Mouse (Mus musculus): ENCODE measurements at regions not wholly inside any gene's neighbourhood (a gene's known extent, or its start where the extent isn't known, plus 50 kb on each side); places are given as distances from the start of the nearest gene placed in this dataset.

DNA sequence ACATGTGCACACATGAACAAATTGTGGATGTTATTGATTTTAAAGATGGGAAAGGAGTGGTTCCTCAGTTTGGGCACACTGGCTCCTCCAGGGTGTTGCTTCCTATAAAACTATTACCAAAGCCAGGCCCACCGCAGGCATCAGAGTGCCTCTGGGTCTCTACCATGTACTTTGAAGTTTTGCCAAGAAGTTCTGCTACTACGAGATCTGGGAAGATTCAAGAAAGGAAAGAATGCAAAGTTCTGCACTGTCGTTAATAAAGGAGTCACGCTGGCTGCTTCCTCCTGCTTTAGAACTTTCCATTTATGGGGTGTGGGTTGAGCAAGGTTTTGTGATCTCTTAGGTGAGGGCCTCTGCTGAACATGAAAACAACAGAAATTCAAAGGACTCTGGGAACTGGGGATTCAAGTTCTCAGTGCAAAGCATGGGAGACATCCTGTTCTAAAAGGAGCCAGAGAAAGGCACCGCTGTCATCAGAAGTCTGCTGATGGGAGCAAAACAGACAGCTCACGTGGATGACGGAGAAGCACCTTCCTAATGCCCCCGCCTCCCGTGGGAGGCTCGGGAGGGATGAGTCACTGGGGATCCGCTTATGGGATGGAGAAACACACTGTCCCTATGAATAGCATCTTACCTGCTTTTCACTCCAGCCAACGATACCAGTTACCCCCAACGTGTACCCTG is 394.6 kb upstream of the Kazn start:
- DNase-seq = no peak

DNA sequence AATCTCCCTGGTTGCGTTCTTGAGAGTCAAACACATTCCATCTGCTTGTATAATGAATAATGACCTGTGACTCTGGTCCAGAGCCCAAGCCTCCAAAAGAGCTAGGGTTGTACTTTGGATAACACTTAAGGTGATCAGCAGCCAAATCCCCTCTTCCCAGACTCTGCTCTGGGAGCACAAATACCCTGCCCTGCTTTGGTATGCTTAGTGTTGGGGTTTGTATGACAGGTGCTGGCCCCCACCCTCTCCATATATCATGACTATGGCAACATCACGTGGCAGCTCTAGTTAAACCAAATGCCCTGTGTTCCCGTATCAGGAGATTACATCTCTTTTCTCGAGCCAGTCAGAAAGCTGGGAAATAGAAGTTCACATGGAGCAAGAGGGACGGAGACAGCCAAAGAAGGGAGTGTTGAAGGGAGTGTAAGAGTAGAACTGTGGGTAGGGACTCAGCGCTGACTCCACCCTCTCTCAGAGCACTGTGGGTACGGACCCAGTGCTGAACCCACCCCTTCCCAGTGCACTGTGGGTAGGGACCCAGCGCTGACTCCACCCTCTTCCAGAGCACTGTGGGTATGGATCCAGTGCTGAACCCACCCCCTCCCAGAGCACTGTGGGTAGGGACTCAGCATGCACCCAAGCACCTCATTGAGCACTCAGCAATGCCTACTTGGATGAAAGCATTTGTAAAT is 387.4 kb upstream of the Kazn start:
- DNase-seq = no peak

DNA sequence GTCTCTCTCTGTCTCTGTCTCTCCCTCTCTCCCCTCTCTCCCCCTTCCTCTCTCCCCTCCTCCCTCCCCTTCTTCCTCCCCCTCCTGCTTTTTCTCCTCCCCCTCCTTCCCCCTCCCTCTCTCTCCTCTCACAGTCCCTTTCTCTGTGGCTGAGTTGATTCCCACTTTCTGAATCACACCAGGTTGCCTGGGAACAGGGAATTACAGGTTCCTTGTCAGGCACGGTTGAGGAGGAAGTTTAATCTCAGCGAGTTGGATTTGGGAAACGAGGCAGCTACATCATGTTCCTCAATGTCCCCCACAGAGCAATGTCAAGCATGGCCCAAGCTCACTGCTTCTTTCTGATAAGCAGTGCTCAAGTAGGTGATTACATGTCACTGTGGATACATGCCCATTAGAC is 386.3 kb upstream of the Kazn start:
- no peak for DNase-seq

DNA sequence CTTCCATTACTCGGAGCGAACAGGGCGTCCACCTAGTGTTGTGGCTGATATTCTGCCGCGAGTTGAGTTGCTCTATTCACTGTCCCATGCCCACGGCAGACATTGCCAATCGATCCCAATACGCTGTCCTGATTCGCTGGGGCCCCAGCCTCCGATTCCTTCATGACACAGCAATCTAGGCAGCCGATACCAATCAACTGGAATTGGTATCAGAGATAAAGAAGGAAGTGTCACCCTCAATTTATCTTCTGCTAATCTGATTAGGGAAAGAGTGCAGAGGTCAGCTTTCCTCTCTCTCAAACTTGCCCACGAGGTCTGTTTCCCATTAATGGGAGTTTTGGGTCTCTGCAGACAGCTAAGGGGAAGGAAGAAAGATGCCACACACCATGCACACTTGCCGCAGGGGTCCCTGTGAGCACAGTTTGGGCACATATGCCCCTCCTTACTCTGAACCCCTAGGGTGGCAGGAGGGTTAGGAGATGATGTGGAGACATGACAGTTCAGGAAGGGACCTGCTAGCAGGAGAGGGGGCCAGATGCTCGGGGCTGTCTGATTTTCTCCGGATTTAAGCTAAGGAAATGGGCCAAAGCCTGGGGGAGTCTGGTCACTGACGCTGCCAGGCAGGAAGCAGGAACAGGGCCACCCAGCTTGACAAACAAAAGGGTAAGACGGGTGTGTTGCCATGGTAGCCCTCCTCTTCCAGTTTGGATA is 383.1 kb upstream of the Kazn start:
- no peak for DNase-seq

DNA sequence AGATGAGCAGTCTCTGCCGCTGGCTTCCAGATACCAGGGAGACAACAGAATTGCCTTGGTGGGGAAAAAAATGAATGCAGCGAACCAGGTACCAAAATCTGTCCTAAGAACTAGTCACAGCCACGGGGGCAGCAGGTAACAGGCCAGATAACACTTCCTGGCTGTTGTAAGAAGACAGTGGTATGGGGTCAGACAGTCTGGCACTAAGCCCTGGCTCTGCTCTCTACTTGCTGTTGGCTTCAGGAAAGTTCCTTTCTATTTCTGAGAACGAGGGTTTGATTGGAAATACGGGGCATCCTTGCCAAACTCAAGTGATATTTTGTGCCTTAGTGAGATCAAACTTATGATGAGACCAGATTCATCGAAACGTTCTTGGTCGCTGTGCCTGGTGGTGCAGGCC is 380.2 kb upstream of the Kazn start:
- no peak for DNase-seq

DNA sequence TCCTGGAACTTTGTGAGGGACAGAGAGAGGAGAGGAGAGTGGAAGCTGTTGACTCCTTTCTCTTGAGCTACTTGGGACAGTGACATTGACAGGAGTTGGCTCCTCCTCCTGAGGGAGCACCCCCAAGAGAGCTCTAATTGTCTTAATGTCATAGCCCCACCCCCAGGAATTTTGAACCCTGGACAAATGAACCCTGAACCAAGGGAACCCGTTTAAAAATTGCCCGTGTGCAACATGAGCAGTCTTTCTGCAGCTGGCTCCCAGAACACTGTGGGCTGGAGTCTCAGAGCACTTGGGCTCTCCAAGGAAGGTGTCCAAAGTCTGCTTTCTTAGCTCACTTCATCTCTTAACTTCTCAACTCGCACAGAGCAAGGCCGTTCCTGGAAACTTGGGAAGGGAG is 379.6 kb upstream of the Kazn start:
- DNase-seq = peak; percentile 34 to 40

DNA sequence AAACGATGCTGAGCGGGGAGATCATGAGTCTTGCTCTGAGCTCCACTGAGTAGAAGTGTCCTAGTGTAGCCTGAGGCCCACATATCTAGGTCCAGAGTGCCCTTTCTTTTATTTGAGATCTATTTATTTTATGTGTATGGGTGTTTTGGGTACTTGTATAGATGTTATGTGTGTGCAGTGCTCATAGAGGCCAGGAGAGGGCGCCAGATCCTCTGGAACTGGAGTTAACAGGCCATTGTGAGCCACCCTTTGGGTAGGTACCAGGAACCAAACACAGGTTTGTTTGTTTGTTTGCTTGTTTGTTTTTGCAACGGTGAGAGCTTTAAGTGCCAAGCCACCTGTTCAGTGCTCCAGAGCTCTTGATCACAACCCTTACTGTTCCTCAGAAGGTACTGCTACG is 378.5 kb upstream of the Kazn start:
- DNase-seq = peak in 1 of 2 experiments; percentile 45

DNA sequence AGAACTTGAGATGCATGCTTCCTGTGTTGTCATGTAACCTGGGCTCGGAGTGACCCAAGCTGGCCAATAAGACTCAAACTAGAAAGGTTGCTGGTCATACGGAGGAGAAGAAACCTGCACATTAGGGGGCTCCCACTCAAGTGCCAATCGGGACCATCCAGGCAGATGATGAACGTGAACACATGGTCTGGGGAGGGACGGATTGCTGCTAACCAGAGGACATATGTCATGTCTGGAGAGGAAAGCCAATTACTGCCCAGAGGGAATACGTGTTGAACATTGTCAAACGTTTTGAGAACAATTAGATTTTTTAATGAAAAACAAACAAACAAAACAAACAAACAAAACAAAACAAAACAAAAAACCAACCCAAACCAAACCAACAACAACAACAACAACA is 377.7 kb upstream of the Kazn start:
- DNase-seq = no peak

DNA sequence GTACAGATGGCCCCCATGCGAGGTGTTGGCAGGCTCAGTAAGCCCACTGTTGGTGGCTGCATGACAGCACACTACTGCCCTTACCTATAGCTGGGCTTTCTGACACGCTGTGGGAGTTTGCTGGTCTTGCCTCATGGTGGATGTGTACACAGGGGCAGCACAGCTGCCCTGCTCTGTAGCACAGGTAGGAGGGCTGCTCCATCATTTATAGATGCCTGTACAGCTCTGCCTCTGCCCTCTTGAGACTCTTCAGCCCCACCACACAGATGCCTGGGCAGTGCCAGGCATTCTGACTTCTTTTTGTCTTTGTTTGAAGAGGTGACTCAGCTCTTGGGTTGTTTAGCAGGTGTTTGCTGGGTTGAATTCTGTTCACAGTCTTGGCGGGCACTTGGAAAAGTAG is 365.9 kb upstream of the Kazn start:
- DNase-seq = no peak

DNA sequence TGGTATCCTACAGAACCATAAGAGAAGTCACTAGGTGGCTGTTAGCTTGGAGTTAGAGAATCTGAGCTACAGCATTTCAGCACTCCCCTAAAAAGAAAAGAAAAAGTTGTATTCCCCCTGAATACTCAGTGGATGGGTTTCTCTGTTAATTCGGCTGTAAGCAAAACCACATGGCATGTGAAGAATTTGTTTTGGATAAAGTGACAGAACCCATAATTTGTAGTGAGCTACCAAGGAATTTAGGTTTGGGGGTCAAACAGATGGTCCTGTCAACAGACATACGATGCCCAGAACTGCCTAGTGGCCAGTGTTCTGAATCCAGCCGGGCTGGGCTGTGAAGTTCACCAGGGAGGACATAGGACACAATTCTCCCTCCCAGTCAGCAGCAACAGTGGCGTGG is 358.0 kb upstream of the Kazn start:
- DNase-seq = no peak

DNA sequence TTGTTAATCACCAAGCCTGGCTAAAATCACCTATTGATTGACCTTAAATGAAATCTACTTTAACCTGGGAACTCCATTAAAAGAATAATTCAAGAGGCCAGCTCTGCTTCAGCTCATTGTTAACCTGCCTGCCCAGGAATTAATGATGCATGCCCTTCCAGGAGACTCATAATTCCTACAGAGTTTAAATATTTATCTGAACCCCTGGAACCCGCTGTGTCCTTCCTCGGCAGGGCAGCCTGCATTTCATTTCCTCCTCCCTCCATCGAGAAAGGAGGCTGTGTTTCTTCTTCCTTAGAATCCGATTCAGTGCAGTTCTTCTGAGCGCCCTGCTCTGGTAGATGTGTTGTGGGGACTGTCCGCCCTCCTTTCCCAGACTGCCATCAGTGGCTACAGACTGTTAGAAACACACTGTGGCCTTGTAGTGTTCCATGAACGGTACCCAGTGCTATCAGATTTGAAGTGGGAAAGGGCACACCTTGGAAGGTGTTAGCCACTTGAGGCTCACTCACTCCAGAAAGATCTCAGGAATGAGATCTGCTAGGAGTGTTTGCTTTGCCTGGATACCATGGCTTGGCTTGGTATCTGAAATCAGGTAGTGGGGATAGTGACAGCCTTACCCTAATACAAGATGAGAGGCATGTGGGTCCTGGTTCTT is 350.0 kb upstream of the Kazn start:
- DNase-seq = peak; percentile 4 to 23

DNA sequence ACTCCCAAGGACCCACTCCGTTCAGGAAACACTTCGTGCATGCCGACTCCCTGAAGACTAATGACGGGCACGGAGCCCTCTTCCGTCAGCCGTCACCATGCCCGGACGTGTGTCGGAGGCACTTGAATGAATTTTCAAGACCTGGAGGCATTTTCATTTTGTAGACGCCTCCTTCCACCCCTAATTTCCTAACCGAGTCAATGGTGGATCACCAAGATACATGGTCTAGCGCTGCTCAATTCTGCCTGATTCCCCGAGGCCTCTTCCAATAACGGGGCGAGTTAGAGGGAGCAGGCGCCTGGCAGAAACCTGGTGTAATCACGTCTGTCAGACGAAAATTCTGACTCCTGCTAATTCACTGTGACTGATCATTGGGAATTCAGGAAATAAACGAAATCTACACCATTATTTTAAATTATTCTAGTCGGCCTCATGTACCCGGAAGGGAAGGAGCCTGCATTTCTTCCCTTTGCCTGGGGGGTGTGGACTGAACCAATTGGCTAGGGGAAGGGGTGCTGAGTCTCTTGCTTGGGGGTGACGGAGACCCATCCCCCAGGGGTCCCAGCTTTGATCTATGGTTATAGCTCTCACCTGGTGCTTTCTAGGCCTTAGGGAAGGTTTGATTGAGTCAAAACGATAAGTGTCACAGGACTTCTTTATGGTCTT is 349.4 kb upstream of the Kazn start:
- DNase-seq = peak in 1 of 2 experiments; percentile 7

DNA sequence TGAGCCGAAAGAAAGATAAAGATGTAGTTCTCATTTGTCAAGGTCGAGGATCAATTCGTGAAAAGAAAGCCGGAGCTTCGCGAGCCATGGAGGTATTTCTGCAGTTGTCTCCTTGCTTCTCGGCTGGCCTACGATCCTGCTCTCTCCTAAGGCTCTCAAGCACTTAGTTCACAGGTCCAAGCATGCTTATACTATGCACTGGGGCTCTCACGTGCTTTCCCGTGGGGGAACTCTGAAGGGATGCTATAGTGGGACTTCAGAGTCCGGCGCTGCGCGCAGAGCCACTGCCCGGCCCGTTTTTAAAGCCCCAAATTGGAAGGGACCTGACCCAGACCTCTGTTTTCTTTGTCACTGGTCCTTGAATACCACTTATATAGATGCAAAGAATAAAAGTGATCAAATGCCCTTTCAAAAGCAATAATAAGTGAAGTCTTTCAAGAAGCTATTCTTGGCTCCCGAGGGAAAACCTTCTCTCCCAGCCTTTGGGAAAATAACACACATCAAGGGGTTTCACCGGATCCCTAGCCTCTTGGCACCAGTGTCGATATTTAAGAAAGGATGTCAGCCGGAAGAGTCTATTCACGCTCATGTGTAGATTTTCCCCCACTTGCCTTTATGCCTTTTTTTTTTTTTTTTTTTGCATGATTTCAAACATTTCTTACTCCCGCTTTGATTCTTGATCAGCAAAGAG is 348.3 kb upstream of the Kazn start:
- no peak for DNase-seq

DNA sequence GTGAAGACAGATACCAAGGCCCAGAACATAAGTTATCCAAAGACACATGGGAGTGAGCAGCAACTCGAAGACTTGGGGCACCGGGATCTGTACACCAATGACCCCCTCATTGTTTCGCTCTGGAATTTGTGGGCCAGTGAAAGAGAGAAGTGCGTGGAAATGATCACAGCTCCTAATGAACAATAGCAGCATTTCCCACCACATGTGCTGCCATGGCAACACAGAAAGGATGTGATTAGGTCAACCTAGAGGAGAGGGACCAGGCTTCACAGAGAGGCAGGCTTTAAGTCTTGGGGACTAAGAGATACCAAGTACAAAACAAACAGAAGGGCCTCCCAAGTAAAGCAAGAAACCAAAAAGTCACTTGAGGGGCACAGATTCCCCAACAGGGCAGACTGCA is 339.3 kb upstream of the Kazn start:
- no peak for DNase-seq

DNA sequence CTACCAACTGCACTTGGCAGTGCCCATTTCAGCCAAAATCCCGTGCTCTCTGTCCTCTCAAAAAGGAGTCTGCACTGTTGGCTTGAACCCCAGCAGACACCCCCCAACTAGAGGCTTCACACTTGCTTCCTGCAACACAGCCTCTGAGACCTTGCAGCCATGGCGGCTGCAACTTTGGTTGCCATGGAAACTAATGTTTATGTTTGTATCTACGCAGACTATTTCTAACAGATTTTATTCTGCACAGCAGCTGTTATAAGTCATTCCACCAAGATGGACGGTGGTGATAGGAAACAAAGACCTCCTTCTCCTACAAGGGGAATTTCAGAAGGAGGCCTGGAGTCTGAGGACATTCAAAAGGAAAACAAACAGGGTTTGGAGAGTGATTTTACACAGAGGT is 338.3 kb upstream of the Kazn start:
- DNase-seq = no peak

DNA sequence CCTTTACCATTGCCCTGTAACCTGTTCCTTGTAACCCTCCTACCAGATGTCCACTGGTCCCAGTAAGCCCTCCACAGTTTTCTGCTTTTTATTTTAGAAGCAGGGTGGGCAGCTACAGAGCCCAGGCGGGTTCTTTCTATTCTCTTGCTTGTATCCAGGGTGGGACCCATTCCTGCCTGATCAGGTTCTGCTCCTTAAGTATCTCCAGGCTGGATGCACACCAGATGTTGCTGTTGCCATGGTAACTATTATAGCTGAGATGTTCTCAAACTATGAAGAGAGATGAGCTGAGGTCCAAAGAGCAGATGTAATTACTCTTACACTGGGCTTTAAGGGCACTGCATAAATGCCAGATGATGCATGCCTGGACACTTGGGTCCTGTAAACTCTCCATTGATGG is 335.3 kb upstream of the Kazn start:
- no peak for DNase-seq

DNA sequence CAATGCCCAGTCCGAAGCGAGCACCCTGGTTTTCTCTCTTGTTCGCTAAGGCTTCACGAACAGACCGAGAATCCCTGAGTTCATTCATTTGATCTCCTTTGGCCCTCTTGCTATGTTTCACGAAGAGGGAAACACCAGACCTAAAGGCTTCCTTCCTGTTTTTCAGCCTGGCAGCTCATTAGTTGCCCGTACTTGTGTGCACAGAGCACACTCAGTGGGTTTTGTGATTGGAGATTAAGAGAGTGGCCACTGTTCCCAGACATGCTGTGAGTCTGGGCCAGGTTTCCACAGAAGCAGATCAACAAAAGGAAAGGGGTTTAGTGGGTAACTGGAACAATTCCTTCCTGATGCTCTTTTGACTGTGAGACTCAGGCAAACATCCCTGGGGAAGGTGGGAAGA is 331.5 kb upstream of the Kazn start:
- DNase-seq = no peak

DNA sequence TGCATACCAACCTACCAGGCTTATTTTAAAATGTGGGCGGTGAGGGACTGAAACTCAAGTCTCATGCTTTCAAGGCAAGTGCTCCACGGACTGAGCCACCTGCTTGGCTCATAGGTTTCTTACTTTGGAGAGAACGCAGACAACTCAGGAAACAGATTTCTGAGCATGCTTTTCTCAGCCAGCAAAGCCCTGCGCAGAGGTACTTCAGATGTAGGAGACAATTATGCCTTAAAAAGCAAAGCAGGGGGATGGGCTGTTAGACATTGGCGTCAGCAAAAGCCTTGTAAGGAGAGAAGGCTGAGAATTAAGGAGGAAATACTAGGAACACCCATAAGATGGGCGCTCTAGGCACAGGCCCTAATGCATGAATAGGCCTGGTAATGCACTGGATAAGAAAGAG is 329.4 kb upstream of the Kazn start:
- DNase-seq = no peak

DNA sequence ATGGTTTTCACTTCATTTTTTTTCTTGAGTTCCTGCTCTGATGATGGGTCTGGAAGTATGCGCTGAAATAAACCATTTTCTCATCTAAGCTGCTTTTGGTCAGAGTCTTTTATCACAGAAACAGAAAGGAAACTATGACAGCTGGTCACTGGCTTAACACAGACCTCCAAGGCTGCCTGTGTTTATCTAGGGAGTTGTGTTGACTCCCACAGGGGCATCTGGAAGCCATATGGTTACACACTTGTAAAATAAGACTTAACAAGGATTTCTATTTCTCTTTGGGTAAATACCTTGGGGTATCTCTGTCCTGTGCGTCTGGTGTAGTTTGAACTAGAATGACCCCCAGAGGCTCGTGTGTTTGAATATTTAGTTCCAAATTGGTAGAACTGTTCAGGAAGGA is 315.5 kb upstream of the Kazn start:
- no peak for DNase-seq

DNA sequence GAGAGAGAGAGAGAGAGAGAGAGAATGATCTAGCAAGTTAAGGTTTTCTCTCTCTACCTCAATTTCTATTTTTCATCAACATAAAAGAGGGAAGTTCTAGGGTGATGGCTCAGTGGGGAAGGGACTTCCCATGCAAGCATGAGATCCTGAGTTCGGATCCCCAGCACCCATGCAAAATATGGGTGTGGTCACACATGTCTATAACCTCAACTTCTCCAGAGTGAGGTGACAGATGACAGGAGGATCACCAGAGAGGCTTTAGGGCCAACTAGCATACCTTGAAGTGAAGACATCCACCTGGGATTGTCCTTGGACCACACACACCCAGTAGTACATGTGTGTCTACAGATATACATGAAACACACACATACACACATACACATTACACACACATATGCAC is 306.7 kb upstream of the Kazn start:
- DNase-seq = no peak

DNA sequence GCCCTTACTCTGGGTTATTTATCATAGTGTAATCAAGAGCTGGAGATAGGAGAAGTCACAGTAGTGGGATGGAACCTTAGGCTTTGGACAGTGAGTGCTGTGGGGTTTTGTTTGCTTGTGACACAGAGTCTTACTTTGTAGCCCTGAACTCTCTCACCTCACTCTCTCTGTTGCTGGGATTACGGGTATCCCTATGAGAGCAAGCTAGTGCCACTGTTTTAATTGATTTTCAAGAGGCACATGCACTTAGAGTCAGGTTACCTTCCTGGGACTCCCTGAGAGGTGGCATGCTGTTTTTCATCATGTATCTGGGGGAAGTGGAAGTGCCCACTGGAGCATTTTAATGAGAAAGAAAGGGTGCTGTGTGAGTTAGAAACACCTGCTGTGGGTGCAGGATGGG is 306.0 kb upstream of the Kazn start:
- no peak for DNase-seq

DNA sequence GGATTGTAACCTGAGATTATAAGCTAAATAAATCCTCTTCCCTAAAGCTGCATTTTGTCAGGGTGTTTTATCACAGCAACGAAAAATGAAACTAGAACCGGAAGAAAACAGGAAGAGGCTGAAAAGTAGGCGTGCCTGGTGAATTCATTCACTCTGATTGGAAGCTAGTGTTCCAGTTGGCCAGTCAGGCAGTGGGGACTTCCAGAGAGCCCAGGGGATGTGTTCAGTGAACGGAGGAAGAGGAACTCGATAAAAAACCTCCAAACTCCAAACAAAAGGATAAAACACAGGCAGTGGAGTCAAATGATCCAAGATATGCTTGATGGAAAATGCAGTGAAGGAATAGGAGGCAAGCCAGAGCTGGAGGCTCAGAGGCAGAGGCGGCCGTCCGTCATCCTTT is 305.5 kb upstream of the Kazn start:
- DNase-seq = peak in 1 of 2 experiments; percentile 9

Measured in kidney, adult 8-10 months (tissue).